Mouse (Mus musculus) heart, embryonic 15.5 days (tissue): ENCODE results near the gene Wdr92. TPM values are rescaled to one million over a fixed set of nuclear protein-coding genes. Genes with fewer than 3 reads are reported as not detected.

Experiments
- ATAC-seq: fragments of 200-750 bp; cut with Nextera tagmentation; replicated peaks from 2 replicates; pipeline ENCODE4 v1.8.0; 2017; ENCODE audit warnings: low read depth, moderate TSS enrichment; ENCODE audit not compliant: insufficient number of reproducible peaks, insufficient read depth, low FRiP score
- H3K27ac ChIP-seq: fragments of 300-500 bp; sonication (generic); 2 replicates; pipeline ENCODE4 v1.5.1; 2015; ENCODE audit warnings: mild to moderate bottlenecking, inconsistent platforms
- H3K27me3 ChIP-seq: fragments of 300-500 bp; sonication (generic); 2 replicates; pipeline ENCODE4 v1.6.1; 2015; ENCODE audit warnings: inconsistent platforms
- H3K36me3 ChIP-seq: fragments of 300-500 bp; sonication (generic); 2 replicates; pipeline ENCODE4 v1.6.1; 2015; ENCODE audit warnings: mild to moderate bottlenecking, inconsistent platforms
- H3K4me1 ChIP-seq: fragments of 300-500 bp; sonication (generic); replicated peaks from 2 replicates; pipeline ENCODE4 v1.6.1; 2015; ENCODE audit warnings: inconsistent platforms
- H3K4me2 ChIP-seq: fragments of 300-500 bp; sonication (generic); 2 replicates; pipeline ENCODE4 v1.6.1; 2015; ENCODE audit warnings: inconsistent platforms, mild to moderate bottlenecking, moderate library complexity
- H3K4me3 ChIP-seq: fragments of 300-500 bp; sonication (generic); 2 replicates; pipeline ENCODE4 v1.5.1; 2015; ENCODE audit warnings: mild to moderate bottlenecking, inconsistent platforms
- H3K9ac ChIP-seq: fragments of 300-500 bp; sonication (generic); 2 replicates; pipeline ENCODE4 v1.6.1; 2015; ENCODE audit warnings: mild to moderate bottlenecking, inconsistent platforms
- H3K9me3 ChIP-seq: fragments of 300-500 bp; sonication (generic); replicated peaks from 2 replicates; pipeline ENCODE4 v1.6.1; 2016; ENCODE audit warnings: inconsistent platforms
- WGBS: fragments of 180-500 bp; shearing (Covaris S2); methylation state at CpG from one replicate; pipeline ENCODE4 v1.1.7; 2015; ENCODE audit warnings: mixed read lengths; 5-methylcytosine and 5-hydroxymethylcytosine counted together
- polyA plus RNA-seq: library from polyadenylated mRNA; unstranded; fragments of >200 nt; fragmentation: Nextera tagmentation; extraction: Ambion mirVana; gene quantifications from 2 replicates; pipeline ENCODE4 v1.2.1, GENCODE M21; 2015

The Wdr92 gene
- 18.9 and 20.4 TPM in 2 replicates for polyA plus RNA-seq

- H3K36me3 ChIP-seq = no peaks in the 10 kb centered on the region
- no peaks in the 10 kb centered on the region for H3K27me3 ChIP-seq
- no peak within 1 kb of the TSS for H3K4me2 ChIP-seq
- WGBS = 84% methylated on average over 3 of the region's 3 CpGs
- no peaks in the 10 kb centered on the region for H3K4me1 ChIP-seq
- no peak within 1 kb of the TSS for H3K27ac ChIP-seq
- H3K4me3 ChIP-seq = no peak within 1 kb of the TSS
- H3K9me3 ChIP-seq = no peaks in the 10 kb centered on the region
- no peak within 1 kb of the TSS for H3K9ac ChIP-seq
- ATAC-seq = no peak
Observed at GRCm38 (mm10) chr11:17181807-17182206, at the start of gene Wdr92. TSS of gene Wdr92 (plus strand) at chr11:17182107.

- WGBS = 32% methylated on average over 6 of the region's 6 CpGs
- H3K27me3 ChIP-seq = no peaks in the 10 kb centered on the region
- ATAC-seq = no peak
- H3K36me3 ChIP-seq = no peaks in the 10 kb centered on the region
- H3K27ac ChIP-seq = no peak overlapping the region
- H3K4me3 ChIP-seq = no peak overlapping the region
- H3K4me1 ChIP-seq = no peaks in the 10 kb centered on the region
- H3K4me2 ChIP-seq = no peak overlapping the region
- H3K9me3 ChIP-seq = no peaks in the 10 kb centered on the region
- H3K9ac ChIP-seq = no peak overlapping the region
Observed at GRCm38 (mm10) chr11:17135638-17136037, 46.3 kb upstream of the Wdr92 start.

GRCm38 (mm10) chr11:17138306-17139033 is 43.4 kb upstream of the Wdr92 start:
- H3K27ac ChIP-seq = no peak overlapping the region
- no peak for ATAC-seq
- no peaks in the 10 kb centered on the region for H3K4me1 ChIP-seq
- no peaks in the 10 kb centered on the region for H3K36me3 ChIP-seq
- no peak overlapping the region for H3K9ac ChIP-seq
- no peaks in the 10 kb centered on the region for H3K27me3 ChIP-seq
- no peaks in the 10 kb centered on the region for H3K9me3 ChIP-seq
- WGBS = 59% methylated on average over 6 of the region's 6 CpGs
- no peak overlapping the region for H3K4me3 ChIP-seq
- no peak overlapping the region for H3K4me2 ChIP-seq

- Histone ChIP-seq H3K4me3 (peak within 1 kb of the TSS; percentile 97), H3K4me2 (peak within 1 kb of the TSS; percentile 85), H3K9ac (peak within 1 kb of the TSS; percentile 99), H3K9me3 (no peaks in the 10 kb centered on the region), H3K27me3 (no peaks in the 10 kb centered on the region), H3K4me1 (peaks cover 26% of the 10 kb centered on the region), H3K36me3 (no peaks in the 10 kb centered on the region), H3K27ac (peak within 1 kb of the TSS; percentile 95)
- under 1% methylated on average over 84 of the region's 89 CpGs for WGBS
- ATAC-seq = peak; percentile 98
Observed at GRCm38 (mm10) chr11:17158858-17159737, 22.8 kb upstream of the Wdr92 start, which contains the start of gene Ppp3r1. TSS of gene Ppp3r1 (plus strand) at chr11:17159263.

- Histone ChIP-seq H3K36me3 (no peaks in the 10 kb centered on the region), H3K4me2 (peak overlapping the region; percentile 85), H3K9ac (peak overlapping the region; percentile 99), H3K4me1 (peaks cover 26% of the 10 kb centered on the region), H3K9me3 (no peaks in the 10 kb centered on the region), H3K4me3 (peak overlapping the region; percentile 97), H3K27me3 (no peaks in the 10 kb centered on the region), H3K27ac (peak overlapping the region; percentile 95)
- WGBS = under 1% methylated on average over 31 of the region's 46 CpGs
- peak; percentile 28; the same call in 1 of the 2 replicates for ATAC-seq
Observed at GRCm38 (mm10) chr11:17159738-17160241, 22.1 kb upstream of the Wdr92 start.

- Histone ChIP-seq H3K9me3 (no peaks in the 10 kb centered on the region), H3K9ac (peak overlapping the region; percentile 99), H3K27me3 (no peaks in the 10 kb centered on the region), H3K4me1 (peaks cover 26% of the 10 kb centered on the region), H3K36me3 (no peaks in the 10 kb centered on the region), H3K27ac (peak overlapping the region; percentile 95), H3K4me2 (peak overlapping the region; percentile 85), H3K4me3 (peak overlapping the region; percentile 97)
- under 1% methylated on average over 12 of the region's 12 CpGs for WGBS
- no peak for ATAC-seq
Observed at GRCm38 (mm10) chr11:17160242-17160641, 21.7 kb upstream of the Wdr92 start.

- no peak for ATAC-seq
- no peaks in the 10 kb centered on the region for H3K36me3 ChIP-seq
- no peak overlapping the region for H3K27ac ChIP-seq
- no peaks in the 10 kb centered on the region for H3K27me3 ChIP-seq
- peaks cover 37% of the 10 kb centered on the region for H3K4me1 ChIP-seq
- WGBS = 70% methylated on average over 1 of the region's 1 CpGs
- no peak overlapping the region for H3K9ac ChIP-seq
- no peak overlapping the region for H3K4me2 ChIP-seq
- no peaks in the 10 kb centered on the region for H3K9me3 ChIP-seq
- H3K4me3 ChIP-seq = no peak overlapping the region
Observed at GRCm38 (mm10) chr11:17163956-17164355, 18.0 kb upstream of the Wdr92 start.

GRCm38 (mm10) chr11:17166627-17167026 is 15.3 kb upstream of the Wdr92 start:
- Histone ChIP-seq H3K27me3 (no peaks in the 10 kb centered on the region), H3K9me3 (no peaks in the 10 kb centered on the region), H3K4me3 (no peak overlapping the region), H3K36me3 (no peaks in the 10 kb centered on the region), H3K9ac (no peak overlapping the region), H3K4me2 (no peak overlapping the region), H3K4me1 (peaks cover 42% of the 10 kb centered on the region), H3K27ac (no peak overlapping the region)
- no peak for ATAC-seq
- 84% methylated on average over 7 of the region's 7 CpGs for WGBS

GRCm38 (mm10) chr11:17169262-17169661 is 12.6 kb upstream of the Wdr92 start:
- Histone ChIP-seq H3K9ac (no peak overlapping the region), H3K36me3 (0 out of 2 replicates have a peak, but pooled peaks cover 6% of the 10 kb centered on the region), H3K9me3 (no peaks in the 10 kb centered on the region), H3K4me1 (peaks cover 34% of the 10 kb centered on the region), H3K27ac (no peak overlapping the region), H3K27me3 (no peaks in the 10 kb centered on the region), H3K4me3 (no peak overlapping the region), H3K4me2 (no peak overlapping the region)
- no peak for ATAC-seq
- 73% methylated on average over 2 of the region's 2 CpGs for WGBS

GRCm38 (mm10) chr11:17170938-17171729 is 10.8 kb upstream of the Wdr92 start:
- peaks cover 29% of the 10 kb centered on the region for H3K4me1 ChIP-seq
- no peak overlapping the region for H3K9ac ChIP-seq
- no peaks in the 10 kb centered on the region for H3K9me3 ChIP-seq
- H3K36me3 ChIP-seq = 0 out of 2 replicates have a peak, but pooled peaks cover 6% of the 10 kb centered on the region
- no peak for ATAC-seq
- no peak overlapping the region for H3K27ac ChIP-seq
- H3K4me3 ChIP-seq = no peak overlapping the region
- no peaks in the 10 kb centered on the region for H3K27me3 ChIP-seq
- no peak overlapping the region for H3K4me2 ChIP-seq
- 93% methylated on average over 1 of the region's 1 CpGs for WGBS
